Mouse (Mus musculus) spleen, adult 18-20 months (tissue): ENCODE data around the gene Dcaf15.

Experiments used
- DNase-seq, 2 experiments: peaks; one replicate each; pipeline ENCODE4 v3.0.0; 2022; ENCODE audit warnings: mixed read lengths in 2 of 2

The Dcaf15 gene

GRCm38 (mm10) chr8:84065457-84066072 is 39.0 kb downstream of the Dcaf15 start:
- DNase-seq: no peak

DNA sequence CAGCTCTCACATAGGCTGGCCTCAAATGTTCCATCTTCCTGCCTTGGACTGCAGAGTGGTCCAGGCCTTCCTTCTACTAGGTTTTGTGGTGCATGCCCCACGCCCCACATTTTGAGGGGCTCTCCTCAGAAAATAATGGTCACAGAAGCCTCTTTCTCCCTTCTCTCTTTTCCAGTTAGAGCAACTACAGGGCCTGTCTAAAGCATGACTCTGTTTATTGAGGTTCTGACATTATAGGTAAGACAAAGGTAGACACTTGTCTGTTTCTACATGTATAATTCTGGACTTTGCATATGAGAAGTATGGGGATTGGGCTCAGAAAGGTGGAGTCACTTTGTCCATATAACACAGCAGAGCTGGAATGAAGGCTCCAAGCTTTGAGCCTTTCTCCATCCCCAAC is 39.5 kb downstream of the Dcaf15 start, which contains the start of gene Gm10643:
Gene Gm10643 (minus strand): TSS at position 101 of the 400 bp plus-strand sequence.
- no peak for DNase-seq

DNA sequence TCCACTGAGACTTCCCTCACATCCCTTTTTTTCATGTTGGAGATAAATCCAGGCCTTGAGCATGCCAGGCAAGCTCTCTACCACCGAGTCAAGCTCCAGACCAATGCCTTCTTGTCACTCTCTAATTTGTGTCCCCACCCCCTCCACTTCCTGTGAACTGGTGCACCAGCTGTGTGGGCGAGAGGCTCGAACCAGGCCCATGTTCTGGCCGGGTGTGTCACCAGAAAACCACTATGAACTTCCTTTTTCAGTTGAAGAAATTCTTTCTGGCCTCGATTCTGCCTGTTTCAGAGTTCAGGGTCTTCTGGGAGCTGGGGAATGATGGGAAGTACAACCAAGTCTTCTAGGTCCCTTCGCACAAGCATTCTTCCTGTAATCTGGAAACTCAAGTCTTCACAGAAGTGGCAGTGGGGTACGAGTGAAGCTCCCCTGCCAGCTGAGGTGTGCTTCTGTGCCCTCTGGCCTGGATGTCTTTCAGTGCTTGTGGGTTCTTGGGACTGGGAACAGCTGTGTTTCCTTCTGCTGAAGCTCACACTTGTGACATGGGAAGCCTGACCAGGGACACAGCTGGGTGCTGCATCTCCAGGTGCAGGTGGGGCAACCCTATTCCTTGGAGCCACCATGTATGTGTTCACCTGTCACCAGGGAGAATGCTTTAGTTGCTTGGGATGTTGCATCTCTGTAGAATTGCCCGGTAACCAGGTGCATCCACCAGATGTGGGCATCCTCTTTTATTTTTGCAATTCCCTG is 40.5 kb downstream of the Dcaf15 start:
- peak; percentile 61 to 69 for DNase-seq

GRCm38 (mm10) chr8:84060245-84060644 is 44.3 kb downstream of the Dcaf15 start:
- DNase-seq: no peak

- DNase-seq: no peak
Observed at GRCm38 (mm10) chr8:84059226-84059625, 45.3 kb downstream of the Dcaf15 start.

- no peak for DNase-seq
Observed at GRCm38 (mm10) chr8:84057827-84058226, 46.7 kb downstream of the Dcaf15 start.

DNA sequence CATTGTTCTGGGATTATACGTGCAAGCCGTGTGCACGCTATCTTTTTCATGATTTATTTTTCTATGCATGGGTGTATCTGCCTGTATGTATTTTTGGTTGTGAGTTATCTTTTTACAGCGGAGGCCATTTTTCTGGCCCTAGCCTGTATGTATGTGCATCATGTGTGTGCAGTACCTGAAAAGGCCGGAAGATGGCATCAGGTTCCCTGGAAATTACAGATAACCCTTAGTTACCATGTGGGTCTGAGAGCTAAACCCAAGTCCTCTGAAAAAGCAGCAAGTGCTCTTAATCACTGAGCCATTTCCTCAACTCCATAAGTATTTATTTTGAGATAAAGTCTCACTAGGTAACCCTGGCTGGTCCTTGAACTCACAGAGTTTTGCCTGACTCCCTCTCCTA is 51.3 kb downstream of the Dcaf15 start:
- no peak for DNase-seq

DNA sequence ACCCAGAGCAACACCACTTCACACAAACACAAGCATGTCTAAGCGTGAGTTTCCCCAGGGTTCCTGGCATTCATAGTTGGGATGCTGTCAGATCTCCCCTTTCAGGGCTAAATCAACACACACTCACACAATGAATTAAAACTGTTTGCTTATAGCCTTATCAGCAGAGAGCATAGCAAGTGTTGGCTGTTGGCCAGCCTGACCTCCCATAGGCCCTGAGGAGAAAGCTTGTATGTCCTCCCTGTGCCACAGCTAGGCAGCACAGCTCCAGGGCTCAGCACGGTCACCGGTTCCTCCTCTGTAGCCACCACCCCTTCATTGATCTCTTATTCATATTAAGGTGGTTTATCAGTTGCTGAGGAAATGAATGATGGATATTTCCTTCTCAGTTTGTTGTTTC is 51.8 kb downstream of the Dcaf15 start:
- no peak for DNase-seq

GRCm38 (mm10) chr8:84048171-84048570 is 56.4 kb downstream of the Dcaf15 start:
- DNase-seq: no peak
